Mouse (Mus musculus) left cerebral cortex, postnatal 4 days (tissue): ENCODE data around the gene Olfr317. TPM values are rescaled to one million over a fixed set of nuclear protein-coding genes. Genes with fewer than 3 reads are reported as not detected.
"Not testable (repeated sequence)": the region's sequence is repeated elsewhere in the genome, so short reads cannot be mapped to it uniquely, and the experiment has no call there.

Experiments used
- DNase-seq: peaks from one replicate; pipeline ENCODE4 v3.0.0-alpha.2; 2022
- intact Hi-C: fragments of 180-260 bp; cut with DNase I; formaldehyde crosslinking; loops from one replicate; pipeline ENCODE4 v1.15.1; 2025
- total RNA-seq, 2 experiments: library from RNA; stranded (reverse); gene quantifications; 2 replicates each; pipeline ENCODE4 v1.2.3; 2021

The Olfr317 gene
- total RNA-seq: under 1 TPM in 1 of 2 experiments, not detected in 1; 0.30 TPM

GRCm38 (mm10) chr11:58738792-58739262 lies at the start of gene Olfr317:
Olfr317 (minus strand) TSS chr11:58739212.
- intact Hi-C loops: no loop called here
- no peak for DNase-seq

- no peak for DNase-seq
- intact Hi-C loops: no loop called here
Measured at GRCm38 (mm10) chr11:58788346-58788745, 49.3 kb upstream of the Olfr317 start.

- intact Hi-C loops: no loop called here
- no peak for DNase-seq
Measured at GRCm38 (mm10) chr11:58787651-58788050, 48.6 kb upstream of the Olfr317 start.

GRCm38 (mm10) chr11:58784182-58784581 lies 45.2 kb upstream of the Olfr317 start:
- no peak for DNase-seq
- intact Hi-C loops: no loop called here

- DNase-seq: no peak
- intact Hi-C loops: no loop called here
Measured at GRCm38 (mm10) chr11:58782480-58783089, 43.6 kb upstream of the Olfr317 start, which contains the start of gene Olfr314. Olfr314 (plus strand) TSS chr11:58782952.

GRCm38 (mm10) chr11:58772888-58773287 lies 33.9 kb upstream of the Olfr317 start, which contains the start of gene Olfr315:
Olfr315 (plus strand) TSS chr11:58773188.
- no peak for DNase-seq
- intact Hi-C loops: no loop called here

- intact Hi-C loops: no loop called here
- no peak for DNase-seq
Measured at GRCm38 (mm10) chr11:58752434-58752833, 13.4 kb upstream of the Olfr317 start, which contains the start of gene Olfr316. Olfr316 (plus strand) TSS chr11:58752734.

GRCm38 (mm10) chr11:58751096-58751495 lies 12.1 kb upstream of the Olfr317 start:
- DNase-seq, intact Hi-C loops: not testable (repeated sequence)

GRCm38 (mm10) chr11:58733372-58733771 lies 5.6 kb downstream of the Olfr317 start:
- intact Hi-C loops: no loop called here
- peak; percentile 24 for DNase-seq

- intact Hi-C loops, DNase-seq: not testable (repeated sequence)
Measured at GRCm38 (mm10) chr11:58727896-58728650, 10.9 kb downstream of the Olfr317 start.

GRCm38 (mm10) chr11:58723914-58724313 lies 15.1 kb downstream of the Olfr317 start, which contains the start of gene Olfr318:
Olfr318 (minus strand) TSS chr11:58724014.
- intact Hi-C loops: no loop called here
- no peak for DNase-seq

GRCm38 (mm10) chr11:58719701-58720100 lies 19.3 kb downstream of the Olfr317 start:
- DNase-seq: no peak
- intact Hi-C loops: no loop called here

- DNase-seq, intact Hi-C loops: not testable (repeated sequence)
Measured at GRCm38 (mm10) chr11:58717723-58718122, 21.3 kb downstream of the Olfr317 start.

- no peak for DNase-seq
- intact Hi-C loops: no loop called here
Measured at GRCm38 (mm10) chr11:58709086-58709485, 29.9 kb downstream of the Olfr317 start.

- intact Hi-C loops: no loop called here
Measured at GRCm38 (mm10) chr11:58698862-58699261, 40.1 kb downstream of the Olfr317 start, which contains the start of gene Olfr319. Olfr319 (plus strand) TSS chr11:58699162.

More at GRCm38 (mm10) chr11:58698862-58699261, 40.1 kb downstream of the Olfr317 start, which contains the start of gene Olfr319:
- no peak for DNase-seq

Other genes starting within 250 kb of the Olfr317 start
- gene Olfr332, start 246.7 kb downstream of the Olfr317 start, total RNA-seq: not detected
- gene Olfr331, start 236.6 kb downstream of the Olfr317 start, total RNA-seq: not detected
- not detected for gene Olfr330, start 204.4 kb downstream of the Olfr317 start, total RNA-seq
- gene Olfr329-ps, start 192.8 kb downstream of the Olfr317 start, total RNA-seq: not detected
- under 1 TPM; 0.12 to 0.34 TPM for gene Olfr328, start 183.6 kb downstream of the Olfr317 start, total RNA-seq
- gene Olfr224, start 168.7 kb downstream of the Olfr317 start, total RNA-seq: not detected
- gene Olfr325, start 161.5 kb downstream of the Olfr317 start, total RNA-seq: not detected
- not detected for gene Olfr324, start 144.1 kb downstream of the Olfr317 start, total RNA-seq
- gene 2210407C18Rik, start 123.1 kb downstream of the Olfr317 start, total RNA-seq: not detected
- not detected for gene Olfr323, start 108.7 kb downstream of the Olfr317 start, total RNA-seq
- under 1 TPM in 1 of 2 experiments, not detected in 1; 0.26 TPM for gene Trim58, start 98.7 kb downstream of the Olfr317 start, total RNA-seq
- not detected for gene Olfr322, start 80.4 kb downstream of the Olfr317 start, total RNA-seq
- not detected for gene Olfr320, start 58.1 kb downstream of the Olfr317 start, total RNA-seq
- gene Olfr319, start 40.0 kb downstream of the Olfr317 start, total RNA-seq: not detected
- not detected for gene Olfr318, start 15.2 kb downstream of the Olfr317 start, total RNA-seq
- gene Olfr316, start 13.5 kb upstream of the Olfr317 start, total RNA-seq: not detected
- not detected for gene Olfr315, start 34.0 kb upstream of the Olfr317 start, total RNA-seq
- gene Olfr314, start 43.7 kb upstream of the Olfr317 start, total RNA-seq: not detected
- 1 to 10 TPM; 1.6 to 1.8 TPM for gene Fam183b, start 62.7 kb upstream of the Olfr317 start, total RNA-seq
- not detected for gene Olfr313, start 75.8 kb upstream of the Olfr317 start, total RNA-seq
- not detected for gene Olfr312, start 90.0 kb upstream of the Olfr317 start, total RNA-seq
- gene Olfr311, start 100.0 kb upstream of the Olfr317 start, total RNA-seq: not detected
- gene Gm12258, start 107.9 kb upstream of the Olfr317 start, total RNA-seq: 10 to 100 TPM; 18.4 TPM
- gene 2810021J22Rik, start 128.0 kb upstream of the Olfr317 start, total RNA-seq: 10 to 100 TPM; 14.5 to 14.6 TPM
- 10 to 100 TPM; 11.9 to 12.4 TPM for gene Zfp39, start 165.0 kb upstream of the Olfr317 start, total RNA-seq
- under 1 TPM; 0.20 to 0.40 TPM for gene Btnl10, start 178.7 kb upstream of the Olfr317 start, total RNA-seq
- gene Rnf187, start 199.7 kb upstream of the Olfr317 start, total RNA-seq: 100 to 1,000 TPM; 386 to 426 TPM
- 100 to 1,000 TPM; 299 to 314 TPM for gene Hist3h2ba, start 209.7 kb upstream of the Olfr317 start, total RNA-seq
- 100 to 1,000 TPM in 1 of 2 experiments, 10 to 100 TPM in 1; 95.0 to 101 TPM for gene Hist3h2a, start 215.5 kb upstream of the Olfr317 start, total RNA-seq
- 1 to 10 TPM; 1.8 to 2.0 TPM for gene Trim17, start 215.5 kb upstream of the Olfr317 start, total RNA-seq
- gene Trim11, start 238.9 kb upstream of the Olfr317 start, total RNA-seq: 10 to 100 TPM; 26.0 to 27.0 TPM